Mouse (Mus musculus) layer of hippocampus, postnatal 25 days (tissue): Measurements from ENCODE around the gene Cryga. TPM values are rescaled to one million over a fixed set of nuclear protein-coding genes. Genes with fewer than 3 reads are reported as not detected.

ENCODE experiments used
- DNase-seq, 2 experiments: peaks; one replicate each; pipeline ENCODE4 v3.0.0; 2022; ENCODE audit warnings: mixed read lengths in 2 of 2, low spot score in 1 of 2; ENCODE audit errors: extremely low spot score in 1 of 2
- total RNA-seq, 2 experiments: library from RNA; stranded (reverse); gene quantifications; 2 replicates each; pipeline ENCODE4 v1.2.3; 2021

Cryga gene
- total RNA-seq: under 1 TPM in 1 of 2 experiments, not detected in 1; 0.47 TPM

DNA sequence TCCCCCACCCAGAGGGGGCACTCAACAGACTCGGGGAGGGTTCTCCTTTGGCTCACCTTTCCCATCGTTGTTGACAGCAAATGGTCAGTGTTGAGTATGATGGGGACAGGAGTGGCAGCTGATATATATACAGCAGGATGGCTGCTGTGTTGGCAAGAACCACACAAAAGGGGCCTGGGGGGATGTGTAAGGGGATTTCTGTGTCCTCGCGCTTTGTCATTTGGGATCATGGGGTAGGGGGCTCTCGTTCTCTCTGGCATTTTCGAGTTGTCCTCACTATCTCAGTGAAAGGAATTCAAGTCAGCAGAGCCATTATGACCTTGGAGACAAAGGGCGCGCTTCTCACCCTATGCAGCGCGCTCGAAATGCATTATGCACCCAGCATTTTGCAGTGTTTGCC is at the start of gene Cryga:
TSS of gene Cryga (minus strand) at position 101 of the 400 bp plus-strand sequence.
- DNase-seq: no peak

DNA sequence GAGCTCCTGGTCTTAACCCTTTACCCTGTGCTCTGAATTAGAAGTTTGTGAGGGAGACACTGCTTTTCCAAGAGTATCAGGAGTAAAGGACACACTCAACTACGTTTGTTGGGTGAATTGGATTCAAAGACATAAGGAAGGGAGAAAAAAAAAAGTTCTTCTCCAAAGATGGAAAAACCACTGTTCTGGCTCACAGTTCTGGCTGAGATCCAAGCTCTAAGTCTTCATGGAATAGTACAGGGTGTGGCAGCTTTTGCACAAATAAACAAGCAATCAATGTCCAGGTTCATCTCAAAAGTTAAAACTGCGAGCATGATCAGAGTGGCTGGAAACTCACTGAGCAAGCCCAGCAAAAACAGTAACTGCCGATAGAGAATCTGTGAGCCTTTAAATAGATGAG is 44.8 kb upstream of the Cryga start:
- DNase-seq: no peak

DNA sequence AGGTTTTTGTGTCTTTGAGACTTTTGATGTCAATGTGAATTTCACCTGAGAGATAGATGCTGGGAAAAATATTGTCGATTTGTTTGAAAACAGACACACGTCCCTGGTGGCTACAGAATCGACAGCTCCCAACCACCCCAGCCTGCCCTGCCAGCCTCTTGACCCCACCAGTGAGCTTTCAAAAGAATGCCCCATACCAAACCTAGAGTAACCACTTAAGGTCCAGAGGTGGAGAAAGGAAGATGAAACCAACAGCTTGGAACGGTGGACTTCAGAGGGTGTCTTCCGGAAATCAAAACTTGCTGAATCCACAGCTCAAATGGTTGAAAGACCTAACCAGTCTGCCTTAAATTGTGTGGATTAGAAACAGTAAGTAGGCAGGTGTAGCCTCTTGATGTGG is 44.2 kb upstream of the Cryga start:
- no peak for DNase-seq

DNA sequence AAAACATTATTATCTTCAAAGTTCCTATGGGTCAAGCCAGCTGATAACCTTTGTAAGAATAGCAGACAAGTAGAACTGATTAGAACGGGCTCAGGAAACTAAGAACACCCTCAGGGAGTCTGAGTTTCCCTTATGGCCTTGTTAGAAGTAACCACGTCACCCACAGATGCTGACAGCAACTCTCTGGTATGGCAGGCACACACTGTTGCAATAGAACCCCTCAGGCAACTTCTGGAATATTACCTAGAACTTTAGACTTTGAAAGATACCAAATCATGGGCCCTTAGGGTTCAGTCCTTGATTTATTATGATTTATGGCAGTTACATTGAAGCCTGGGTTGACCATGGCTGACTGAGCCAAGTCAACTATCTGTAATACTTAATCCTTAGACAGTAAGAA is 43.4 kb upstream of the Cryga start:
- DNase-seq: no peak

DNA sequence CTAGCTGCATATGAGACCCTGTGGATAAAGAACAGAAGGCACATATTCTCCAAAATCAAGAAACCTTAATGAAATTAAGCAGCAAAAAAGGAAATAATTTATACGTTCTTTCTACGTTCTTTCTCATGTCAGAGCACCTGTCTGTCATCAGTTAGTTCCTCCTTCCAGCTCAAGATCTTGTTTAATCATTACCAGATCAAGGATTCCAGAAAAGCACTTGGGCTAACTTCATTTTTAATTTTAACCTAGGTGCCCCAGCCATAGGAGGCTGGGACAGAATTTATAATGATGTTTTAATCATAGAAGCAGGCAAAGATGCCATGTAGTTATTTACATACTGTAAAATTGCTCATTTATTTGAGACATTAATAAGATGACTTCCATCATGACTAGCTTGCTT is 41.6 kb upstream of the Cryga start:
- DNase-seq: no peak

DNA sequence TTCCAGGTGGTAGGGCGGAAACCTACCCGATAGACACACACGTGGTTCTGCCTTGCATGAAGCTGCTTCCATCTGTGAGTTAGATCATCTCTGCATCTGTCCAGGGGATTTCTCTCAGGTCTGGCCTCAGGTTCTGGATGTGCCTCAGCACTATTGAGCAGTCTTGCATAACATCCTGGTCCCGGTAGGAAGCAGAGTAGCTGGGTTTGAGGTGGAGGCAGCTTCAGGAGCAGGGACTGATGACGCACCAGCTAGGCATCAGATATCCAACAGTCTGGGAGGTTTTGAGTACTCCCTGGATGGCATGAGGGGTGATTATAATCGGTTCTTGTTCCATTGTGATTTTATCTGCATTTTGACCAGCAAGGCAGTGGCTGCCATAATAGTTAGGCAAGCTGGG is 34.4 kb upstream of the Cryga start:
- no peak for DNase-seq

DNA sequence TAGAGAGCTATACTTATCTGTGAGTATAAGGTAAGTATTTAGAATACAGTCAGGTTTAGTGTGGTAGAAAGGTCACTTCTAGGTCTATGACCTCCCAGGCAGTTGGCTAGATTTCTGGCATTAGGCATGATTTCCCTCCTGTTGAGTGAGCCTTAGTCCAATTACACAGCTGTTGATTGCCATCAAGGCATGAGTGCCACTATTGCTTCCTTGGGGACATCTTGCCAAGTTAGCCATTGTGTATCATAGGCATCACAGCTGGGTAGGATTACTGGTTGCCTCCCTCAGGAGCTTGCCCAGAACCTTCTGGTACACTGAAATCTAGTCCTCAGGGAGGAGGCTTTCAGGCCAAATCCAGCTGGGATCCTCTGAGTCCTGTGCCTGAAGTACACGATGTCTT is 29.7 kb upstream of the Cryga start:
- DNase-seq: no peak

DNA sequence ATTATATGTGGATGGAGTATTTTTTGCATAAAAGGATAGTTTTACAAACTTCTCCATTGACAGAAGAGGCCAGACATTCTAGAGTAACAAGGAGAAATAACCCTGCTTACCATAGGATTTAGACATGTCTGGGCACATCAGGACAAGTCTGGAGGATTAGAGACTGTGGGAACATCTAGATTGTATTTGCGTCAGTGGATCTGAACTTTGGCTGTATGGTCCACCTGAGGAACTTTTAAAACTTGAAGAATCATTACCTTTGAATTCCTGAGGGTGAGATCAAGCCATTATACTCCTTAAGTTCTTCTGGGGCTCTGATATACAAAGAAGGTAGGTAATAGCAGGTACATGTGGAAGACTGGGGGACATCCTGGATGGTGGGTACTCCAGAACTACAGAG is 28.5 kb upstream of the Cryga start:
- DNase-seq: no peak

DNA sequence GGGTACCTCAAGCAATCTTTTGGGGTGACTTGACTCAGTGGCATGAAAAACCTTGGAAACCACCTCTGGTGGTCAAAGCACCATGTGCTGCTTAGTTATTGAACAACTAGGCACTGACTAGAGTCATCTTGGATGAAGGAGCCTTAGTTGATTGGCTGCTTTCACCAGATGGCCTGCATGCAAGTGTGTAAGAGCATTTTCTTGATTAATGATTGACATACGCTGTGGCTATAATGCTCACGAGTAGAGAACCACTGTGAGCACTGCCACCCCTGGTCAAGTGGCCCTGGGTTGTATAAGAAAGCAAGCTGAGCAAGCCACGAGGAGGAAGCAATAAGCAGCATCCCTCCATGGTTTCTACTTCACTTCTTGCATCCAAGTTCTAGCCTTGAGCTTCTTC is 27.1 kb upstream of the Cryga start:
- DNase-seq: no peak

DNA sequence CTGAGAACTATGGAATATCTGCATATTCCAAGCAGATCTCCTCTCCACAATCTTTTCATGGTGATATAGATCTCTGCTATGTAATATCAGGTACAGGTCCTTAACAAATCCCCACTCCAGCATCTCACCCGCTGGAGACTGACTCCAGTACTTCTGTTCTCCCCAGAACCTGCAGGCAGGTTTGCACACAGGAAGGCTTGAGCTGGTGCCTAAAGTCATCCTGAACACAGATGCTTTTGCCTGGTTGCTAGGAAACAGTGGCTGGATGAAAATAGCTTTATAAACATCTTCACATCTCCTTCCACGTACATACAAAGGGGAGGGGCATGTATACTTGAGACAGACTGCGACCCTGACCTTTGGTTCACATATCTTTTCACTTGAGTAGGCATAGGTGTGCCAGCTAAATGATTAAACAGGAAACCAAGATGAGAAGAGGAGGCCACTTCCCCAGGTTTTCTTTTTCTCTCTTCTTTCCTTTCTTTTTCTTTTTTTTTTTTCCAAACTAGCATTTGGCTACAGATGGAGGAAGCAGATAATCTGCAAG is 26.5 kb upstream of the Cryga start:
- DNase-seq: no peak

DNA sequence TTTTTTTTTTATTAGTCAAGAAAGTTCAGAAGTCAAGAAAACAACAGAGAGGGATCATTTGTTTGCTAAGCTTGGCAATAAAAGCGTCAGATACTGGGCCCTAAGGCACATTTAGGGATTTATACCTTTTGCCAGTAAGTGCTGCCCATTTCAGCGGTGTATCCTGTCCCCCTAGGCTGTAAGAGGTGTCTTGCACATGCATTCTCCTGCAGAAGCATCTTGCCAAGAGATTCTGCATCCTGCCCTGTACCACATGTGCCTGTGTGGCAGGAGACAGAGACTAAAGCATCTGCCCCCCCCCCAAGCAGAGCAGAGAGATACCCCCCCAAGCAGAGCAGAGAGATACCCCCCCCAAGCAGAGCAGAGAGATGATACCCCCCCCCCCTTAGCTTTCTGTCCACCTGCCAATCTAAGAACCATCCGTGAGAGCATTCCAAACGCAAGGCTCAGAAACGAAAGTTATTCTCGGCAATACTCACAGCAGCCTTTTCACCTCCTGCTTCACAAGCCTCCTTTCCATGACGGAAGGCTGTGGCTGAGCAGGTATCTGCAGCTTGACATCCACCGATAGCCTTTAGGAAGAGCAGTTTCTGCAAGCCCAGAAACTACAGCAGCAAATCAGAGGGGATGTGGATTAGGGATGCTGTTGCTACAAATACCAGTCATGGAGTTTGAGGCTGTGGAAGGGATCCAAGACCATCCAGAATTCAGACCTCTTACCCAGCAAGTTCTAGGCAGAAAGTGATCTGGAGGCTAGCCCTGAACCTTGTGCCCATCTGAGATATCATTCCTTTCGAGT is 19.6 kb upstream of the Cryga start, which contains the start of gene D630023F18Rik:
TSS of gene D630023F18Rik (minus strand) at position 641 of the 799 bp plus-strand sequence.
- peak in 1 of 2 experiments; percentile 25 for DNase-seq

DNA sequence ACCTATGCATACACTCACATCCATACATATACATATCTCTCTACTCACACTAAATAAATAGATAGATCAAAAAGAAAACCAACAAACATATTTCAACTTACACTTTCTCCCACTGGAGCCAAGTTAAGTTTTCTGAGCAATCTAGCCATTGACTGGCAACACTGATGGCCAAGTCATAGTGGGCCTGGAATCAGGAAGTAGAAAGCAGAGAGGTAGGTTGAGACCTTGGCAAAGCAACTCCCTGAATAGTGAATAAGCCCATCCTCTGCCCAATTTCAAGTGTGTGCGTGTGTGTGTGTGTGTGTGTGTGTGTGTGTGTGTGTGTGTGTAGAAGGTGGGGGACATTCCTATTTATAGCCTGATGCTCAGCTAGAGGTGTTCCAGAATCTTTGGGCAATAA is 16.3 kb upstream of the Cryga start, which contains the start of gene Gm28845:
TSS of gene Gm28845 (minus strand) at position 121 of the 400 bp plus-strand sequence.
- DNase-seq: no peak

DNA sequence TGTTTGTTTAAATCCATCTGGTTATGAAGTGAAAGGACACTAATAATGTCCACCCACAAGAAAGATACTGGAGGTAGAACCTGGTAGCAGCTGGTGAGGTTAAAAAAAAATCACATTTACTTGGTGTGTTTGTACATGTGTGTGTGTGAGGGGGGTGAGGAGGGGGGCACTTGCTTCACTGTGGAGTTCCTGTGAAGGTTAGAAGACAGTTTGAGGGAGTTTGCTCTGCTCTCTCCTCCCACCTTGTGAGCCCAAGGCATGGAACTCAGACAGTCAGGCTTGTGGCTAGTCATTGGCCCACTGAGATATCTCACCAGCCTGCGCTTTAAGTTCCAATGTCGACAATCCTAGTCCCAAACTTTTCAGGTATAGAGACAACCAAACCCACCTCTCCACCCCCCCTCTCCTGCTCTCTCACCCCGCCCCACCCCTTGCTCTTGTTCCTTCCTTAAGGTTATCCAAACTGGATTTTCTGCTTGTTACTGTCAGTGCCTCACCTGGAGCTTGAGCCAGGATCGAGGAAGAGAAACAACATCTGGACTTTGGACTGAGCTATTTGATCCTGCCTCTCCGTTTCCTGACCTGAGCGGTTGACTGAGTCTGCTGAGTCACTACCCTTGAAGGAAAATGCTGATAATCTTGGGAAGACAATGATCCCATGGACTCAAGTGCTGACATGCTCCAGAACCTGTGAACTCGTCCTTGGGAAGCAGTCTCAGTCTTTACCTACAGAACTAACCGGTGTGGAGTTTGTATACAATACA is 15.2 kb upstream of the Cryga start:
- no peak for DNase-seq

DNA sequence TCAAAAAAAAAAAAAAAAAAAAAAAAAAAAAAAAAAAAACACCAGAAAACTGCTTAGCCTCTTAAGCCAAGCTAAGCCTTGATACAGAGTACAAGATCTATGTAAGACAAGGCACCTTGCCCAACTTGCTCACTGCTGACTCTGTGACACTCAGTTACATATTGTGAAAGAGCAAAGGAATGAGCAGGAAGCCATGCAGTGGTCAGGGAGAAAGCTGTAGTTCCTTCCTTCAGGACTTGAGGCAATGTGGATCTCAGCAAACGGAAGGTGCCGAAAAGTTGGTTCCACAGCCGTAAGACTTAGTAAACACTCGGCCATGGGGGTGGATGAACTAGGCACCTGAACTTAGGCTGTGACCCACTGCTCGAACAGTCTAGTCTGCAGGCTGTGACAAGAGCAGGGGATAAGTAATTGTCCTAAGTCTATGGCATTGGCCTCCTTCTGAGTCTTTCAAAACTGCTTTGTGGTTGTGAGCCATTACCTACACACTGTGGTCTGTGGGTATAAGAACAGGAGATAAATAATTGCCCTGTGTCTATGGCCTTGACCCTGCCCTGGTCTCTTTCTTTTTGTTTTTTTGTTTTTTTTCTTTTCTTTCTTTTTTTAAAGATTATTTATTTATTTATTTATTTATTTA is 10.5 kb upstream of the Cryga start:
- no peak for DNase-seq

DNA sequence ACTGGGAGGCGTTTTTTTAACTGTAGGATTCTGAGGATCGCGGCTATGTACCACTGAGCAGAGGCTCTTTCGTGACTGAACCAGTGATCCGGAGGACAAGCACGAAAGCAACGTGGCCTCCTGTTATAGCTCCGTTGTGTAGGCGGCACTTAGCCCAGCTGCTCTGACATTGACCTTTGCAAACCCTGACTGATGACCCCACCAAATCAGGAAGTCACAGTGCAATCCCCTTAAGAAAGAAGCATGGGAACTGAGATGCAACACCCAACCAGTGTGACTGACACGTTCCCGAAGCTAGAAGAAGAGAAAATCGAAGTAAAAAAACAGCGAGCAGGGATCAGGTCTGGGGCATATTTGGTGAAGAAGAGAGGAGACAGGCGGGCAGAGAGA is 9.6 kb upstream of the Cryga start:
- no peak for DNase-seq

DNA sequence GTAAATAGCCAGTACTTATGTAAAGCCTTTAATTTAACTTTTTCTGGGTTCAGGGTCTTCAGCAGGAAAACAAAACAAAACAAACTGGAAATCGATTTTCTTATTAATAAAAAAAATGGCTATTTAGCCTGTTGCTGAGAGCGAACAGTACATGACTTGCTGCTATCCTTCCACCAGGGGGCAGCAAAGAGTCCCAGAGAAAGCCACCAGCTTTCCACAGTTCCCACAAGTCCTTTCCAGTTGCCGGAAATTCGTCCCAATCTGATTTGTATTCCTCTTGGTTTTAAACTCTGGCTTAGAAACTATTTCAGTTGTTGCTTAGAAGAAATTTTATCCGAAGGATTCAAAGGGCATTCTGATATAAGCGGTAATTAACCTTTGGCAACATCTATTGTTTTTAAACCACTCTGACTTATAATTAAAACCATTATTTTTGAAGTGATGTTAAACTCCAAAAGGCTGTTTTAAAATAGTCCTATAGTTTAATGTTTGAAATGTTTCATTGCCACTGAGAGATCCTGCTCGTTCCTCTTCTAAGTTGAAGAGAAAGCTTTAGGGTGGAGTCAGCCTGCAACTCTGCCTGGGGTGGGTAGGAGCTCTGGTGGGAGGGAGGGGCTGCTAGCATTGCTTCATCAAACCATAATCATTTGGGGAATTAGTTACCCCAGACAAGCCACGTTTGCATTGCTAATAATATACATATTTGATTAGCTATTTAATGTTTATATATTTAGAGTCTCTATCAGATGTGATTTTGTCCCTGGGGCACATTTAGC is 9.0 kb upstream of the Cryga start:
- DNase-seq: peak in 1 of 2 experiments; percentile 79

DNA sequence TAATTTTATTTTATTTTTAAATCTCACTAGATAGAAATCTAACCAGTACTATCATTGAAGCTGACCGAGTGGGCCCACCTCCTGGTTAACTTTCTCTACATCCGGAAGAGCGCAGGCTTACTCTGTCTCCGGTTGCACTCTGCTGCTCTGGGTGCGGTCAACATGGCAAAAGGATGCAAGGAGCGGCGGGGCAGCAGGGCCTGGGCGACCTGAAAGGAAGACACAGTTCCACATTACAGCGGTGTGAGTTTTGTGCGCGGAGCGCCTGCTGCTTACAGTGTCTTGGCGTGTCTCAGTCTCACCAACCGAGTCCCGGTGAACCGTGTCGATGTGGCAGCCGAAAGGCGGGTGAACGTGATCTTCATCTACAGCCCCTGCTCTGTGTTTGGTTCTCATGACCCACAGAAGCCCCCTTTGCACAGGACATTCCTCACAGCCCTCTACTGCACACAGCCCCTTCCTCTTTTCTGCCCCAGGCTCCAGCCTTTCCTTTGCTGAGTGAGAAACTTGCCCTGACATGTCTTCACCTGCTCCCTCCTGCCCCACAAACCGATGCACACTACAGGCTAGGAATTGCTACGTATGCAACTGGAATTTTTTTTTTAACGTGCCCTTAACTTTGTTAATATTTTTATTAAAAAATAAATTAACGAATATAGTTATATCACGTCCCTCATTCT is 6.7 kb upstream of the Cryga start:
- no peak for DNase-seq

DNA sequence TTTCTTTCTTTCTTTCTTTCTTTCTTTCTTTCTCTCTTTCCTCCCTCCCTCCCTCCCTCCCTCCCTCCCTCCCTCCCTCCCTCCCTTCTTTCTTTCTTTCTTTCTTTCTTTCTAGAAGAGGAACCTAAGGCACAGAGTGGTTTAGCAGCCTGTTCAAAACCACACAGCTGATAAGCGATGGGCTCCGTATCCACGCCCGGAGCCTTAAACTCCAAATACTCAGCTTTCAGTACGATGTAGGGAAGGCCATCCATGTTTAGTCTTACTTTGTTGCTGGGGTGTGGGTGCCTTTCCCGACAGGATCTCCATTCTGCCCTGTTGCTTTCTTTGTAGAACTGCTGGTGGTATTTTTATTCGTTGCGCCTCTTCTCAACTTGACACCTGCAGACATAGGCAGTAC is 6.0 kb upstream of the Cryga start:
- DNase-seq: no peak

DNA sequence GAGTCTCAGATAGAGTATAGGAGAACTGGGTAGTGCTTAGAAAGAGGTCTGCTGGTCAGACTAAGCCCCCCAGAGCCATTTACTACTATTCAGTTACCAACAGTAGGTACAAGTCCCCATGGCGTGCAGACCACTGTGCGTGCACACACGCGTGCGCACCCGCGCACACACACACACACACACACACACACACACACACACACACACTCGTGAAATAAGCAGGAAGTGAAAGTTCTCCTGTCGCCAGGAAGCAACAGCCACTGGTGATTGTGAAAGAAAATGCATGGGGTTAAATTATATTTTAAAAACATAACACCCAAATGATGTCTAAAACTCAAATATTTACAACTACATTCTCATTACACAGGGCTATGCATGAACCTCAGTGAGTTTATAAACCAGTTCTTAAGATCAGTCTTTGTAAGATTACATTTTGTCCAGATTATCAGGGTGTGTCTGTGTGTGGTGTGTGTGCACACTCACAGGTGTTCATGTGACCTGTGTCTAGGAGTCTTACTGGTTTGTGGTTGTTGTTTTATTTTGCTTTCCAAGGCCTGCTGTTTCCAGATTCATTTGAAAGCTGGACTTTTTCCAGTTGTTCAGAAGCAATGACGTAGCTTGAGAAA is 4.6 kb upstream of the Cryga start:
- DNase-seq: no peak
